Mouse (Mus musculus) myocyte (in vitro differentiated cells): Measurements from ENCODE around the gene Nhsl1. TPM values are rescaled to one million over a fixed set of nuclear protein-coding genes. Genes with fewer than 3 reads are reported as not detected.
A peak's percentile ranks its signal among the peaks of the same experiment; 100 is the strongest.
"Not testable (repeated sequence)": the region's sequence is repeated elsewhere in the genome, so short reads cannot be mapped to it uniquely, and the experiment has no call there.

ENCODE experiments used
- H3K27me3 ChIP-seq: one replicate; pipeline ENCODE4 v1.6.1; 2011; ENCODE audit not compliant: control insufficient read depth, insufficient read depth, insufficient read length
- H3K36me3 ChIP-seq: one replicate; pipeline ENCODE4 v1.6.1; 2011; ENCODE audit not compliant: control insufficient read depth, insufficient read depth
- H3K4me2 ChIP-seq: one replicate; pipeline ENCODE4 v1.6.1; 2011; ENCODE audit warnings: low read depth, control low read depth
- H3K4me3 ChIP-seq: one replicate; pipeline ENCODE4 v1.5.1; 2011; ENCODE audit warnings: mild to moderate bottlenecking, control low read depth, moderate library complexity
- H3K79me2 ChIP-seq: one replicate; pipeline ENCODE4 v1.6.1; 2011; ENCODE audit not compliant: control insufficient read depth, insufficient read depth
- H3ac ChIP-seq: one replicate; pipeline ENCODE4 v1.6.1; 2011; ENCODE audit not compliant: control insufficient read depth, insufficient read length
- CEBPB ChIP-seq: IDR thresholded peaks from 2 replicates; pipeline ENCODE4 v1.6.1; 2011; ENCODE audit warnings: mild to moderate bottlenecking, moderate library complexity; ENCODE audit not compliant: poor library complexity, insufficient read depth, severe bottlenecking
- E2F4 ChIP-seq: IDR thresholded peaks from one replicate; pipeline ENCODE4 v1.6.1; 2011; ENCODE audit warnings: mild to moderate bottlenecking, control low read depth, moderate library complexity; ENCODE audit not compliant: insufficient read depth
- MAX ChIP-seq: IDR thresholded peaks from one replicate; pipeline ENCODE4 v1.6.1; 2011; ENCODE audit warnings: low read depth, mild to moderate bottlenecking, control low read depth
- MYOD1 ChIP-seq, 3 experiments: IDR thresholded peaks; one replicate each; pipeline ENCODE4 v1.6.1; 2011; ENCODE audit warnings: control low read depth in 2 of 3, low read depth in 2 of 3, mild to moderate bottlenecking in 2 of 3, moderate library complexity in 1 of 3; ENCODE audit not compliant: insufficient read length in 2 of 3, control insufficient read depth in 1 of 3
- MYOG ChIP-seq, 3 experiments: IDR thresholded peaks; one replicate each; pipeline ENCODE4 v1.6.1; 2011; ENCODE audit warnings: control low read depth in 2 of 3, low read depth in 2 of 3, mild to moderate bottlenecking in 2 of 3; ENCODE audit not compliant: insufficient read length in 2 of 3, control insufficient read depth in 1 of 3, insufficient read depth in 1 of 3
- POLR2A ChIP-seq: IDR thresholded peaks from one replicate; pipeline ENCODE4 v1.6.1; 2011; ENCODE audit warnings: low read depth, mild to moderate bottlenecking, control low read depth, moderate library complexity; ENCODE audit not compliant: insufficient read length
- POLR2AphosphoS2 ChIP-seq: IDR thresholded peaks from one replicate; pipeline ENCODE4 v1.6.1; 2011; ENCODE audit warnings: low read depth, control low read depth; ENCODE audit not compliant: insufficient read length
- REST ChIP-seq: IDR thresholded peaks from one replicate; pipeline ENCODE4 v1.6.1; 2011; ENCODE audit warnings: mild to moderate bottlenecking, control low read depth, moderate library complexity; ENCODE audit not compliant: insufficient read depth, insufficient read length
- SRF ChIP-seq: IDR thresholded peaks from one replicate; pipeline ENCODE4 v1.6.1; 2011; ENCODE audit warnings: low read depth; ENCODE audit not compliant: control insufficient read depth, insufficient read length
- TCF12 ChIP-seq: IDR thresholded peaks from one replicate; pipeline ENCODE4 v1.6.1; 2011; ENCODE audit warnings: mild to moderate bottlenecking, control low read depth; ENCODE audit not compliant: poor library complexity, insufficient read depth, severe bottlenecking
- TCF3 ChIP-seq: IDR thresholded peaks from one replicate; pipeline ENCODE4 v1.6.1; 2011; ENCODE audit warnings: low read depth, control low read depth; ENCODE audit not compliant: insufficient read length
- USF1 ChIP-seq: IDR thresholded peaks from one replicate; pipeline ENCODE4 v1.6.1; 2011; ENCODE audit warnings: low read depth, mild to moderate bottlenecking, control low read depth, moderate library complexity
- polyA plus RNA-seq: library from polyadenylated mRNA; unstranded; fragments of >200 nt; fragmentation: generic; extraction: Trizol; gene quantifications from one replicate; pipeline ENCODE4 v1.2.1, GENCODE M21; 2012; ENCODE audit warnings: missing spikeins

Nhsl1 gene
- polyA plus RNA-seq, 1 experiment = 5.4 TPM

GRCm38 (mm10) chr10:18545309-18545708, 226.5 kb downstream of the Nhsl1 start:
- TF ChIP-seq TCF3 (no peak), POLR2A (no peak), CEBPB (no peak), MYOG (IDR thresholded peaks at IDR 0.05; ENCODE audit: control insufficient read depth in 1 of 3, insufficient read depth in 1 of 3, insufficient read length in 2 of 3, low read depth in 2 of 3) (no peak), USF1 (no peak), POLR2AphosphoS2 (no peak), MYOD1 (IDR thresholded peaks at IDR 0.05; ENCODE audit: control insufficient read depth in 1 of 3, insufficient read length in 2 of 3, low read depth in 2 of 3) (no peak), E2F4 (no peak), MAX (no peak)
- H3K27me3 ChIP-seq = no peaks in the 10 kb centered on the region
- H3K4me2 ChIP-seq = peak overlapping the region; percentile 91
- peak overlapping the region; percentile 30 for H3K4me3 ChIP-seq
- H3ac ChIP-seq = no peak overlapping the region
- no peaks in the 10 kb centered on the region for H3K79me2 ChIP-seq
- no peaks in the 10 kb centered on the region for H3K36me3 ChIP-seq

GRCm38 (mm10) chr10:18545813-18546235, 227.0 kb downstream of the Nhsl1 start, which contains the start of gene Hebp2:
Hebp2 (minus strand) TSS chr10:18546076.
- H3ac ChIP-seq = no peak within 1 kb of the TSS
- TF ChIP-seq REST = no peak
- H3K4me2 ChIP-seq = peak within 1 kb of the TSS; percentile 91
- peak within 1 kb of the TSS; percentile 30 for H3K4me3 ChIP-seq
- H3K79me2 ChIP-seq = no peaks in the 10 kb centered on the region
- H3K27me3 ChIP-seq = no peaks in the 10 kb centered on the region
- no peaks in the 10 kb centered on the region for H3K36me3 ChIP-seq

- no peaks in the 10 kb centered on the region for H3K36me3 ChIP-seq
- peak overlapping the region; percentile 13 for H3K4me2 ChIP-seq
- no peak overlapping the region for H3K4me3 ChIP-seq
- H3K79me2 ChIP-seq = no peaks in the 10 kb centered on the region
- no peak overlapping the region for H3ac ChIP-seq
- no peaks in the 10 kb centered on the region for H3K27me3 ChIP-seq
- no peak for TF ChIP-seq MYOD1 (IDR thresholded peaks at IDR 0.05; ENCODE audit: control insufficient read depth in 1 of 3, insufficient read length in 2 of 3, low read depth in 2 of 3)
- no peak for TF ChIP-seq CEBPB
- no peak for TF ChIP-seq E2F4
- no peak for TF ChIP-seq MAX
- no peak for TF ChIP-seq USF1
- no peak for TF ChIP-seq POLR2A
- TF ChIP-seq TCF12 = no peak
- no peak for TF ChIP-seq POLR2AphosphoS2
- TF ChIP-seq REST = no peak
- TF ChIP-seq SRF = no peak
- TF ChIP-seq MYOG (IDR thresholded peaks at IDR 0.05; ENCODE audit: control insufficient read depth in 1 of 3, insufficient read depth in 1 of 3, insufficient read length in 2 of 3, low read depth in 2 of 3) = no peak
- no peak for TF ChIP-seq TCF3
Measured at GRCm38 (mm10) chr10:18547381-18547780, 228.6 kb downstream of the Nhsl1 start.

GRCm38 (mm10) chr10:18549321-18550216, 230.8 kb downstream of the Nhsl1 start:
- Histone ChIP-seq H3K4me2 (no peak overlapping the region), H3ac (no peak overlapping the region), H3K79me2 (no peaks in the 10 kb centered on the region), H3K36me3 (no peaks in the 10 kb centered on the region), H3K27me3 (no peaks in the 10 kb centered on the region), H3K4me3 (no peak overlapping the region)
- TF ChIP-seq TCF12 = no peak
- no peak for TF ChIP-seq MYOD1 (IDR thresholded peaks at IDR 0.05; ENCODE audit: control insufficient read depth in 1 of 3, insufficient read length in 2 of 3, low read depth in 2 of 3)

GRCm38 (mm10) chr10:18559076-18559475, 240.3 kb downstream of the Nhsl1 start:
- not testable (repeated sequence) for H3K79me2 ChIP-seq, H3K4me2 ChIP-seq, H3K4me3 ChIP-seq, H3K27me3 ChIP-seq, H3K36me3 ChIP-seq, H3ac ChIP-seq

GRCm38 (mm10) chr10:18561445-18561844, 242.7 kb downstream of the Nhsl1 start:
- H3K27me3 ChIP-seq = no peaks in the 10 kb centered on the region
- TF ChIP-seq MYOG (IDR thresholded peaks at IDR 0.05; ENCODE audit: control insufficient read depth in 1 of 3, insufficient read depth in 1 of 3, insufficient read length in 2 of 3, low read depth in 2 of 3) (no peak), TCF12 (no peak), POLR2A (no peak), CEBPB (no peak), USF1 (no peak), MAX (no peak), E2F4 (no peak)
- H3K4me3 ChIP-seq = no peak overlapping the region
- H3ac ChIP-seq = no peak overlapping the region
- H3K79me2 ChIP-seq = no peaks in the 10 kb centered on the region
- no peaks in the 10 kb centered on the region for H3K36me3 ChIP-seq
- no peak overlapping the region for H3K4me2 ChIP-seq
